Mouse (Mus musculus) MEL (cell line): Measurements from ENCODE around the gene Btbd6. TPM values are rescaled to one million over a fixed set of nuclear protein-coding genes. Genes with fewer than 3 reads are reported as not detected.

Experiments
- DNase-seq: peaks from one replicate; pipeline ENCODE4 v3.0.0; 2011; ENCODE audit warnings: low read depth, low spot score
- H3K27ac ChIP-seq: 2 replicates; pipeline ENCODE4 v1.5.1; 2012; ENCODE audit warnings: low read depth, mild to moderate bottlenecking, control low read depth, low read length, moderate library complexity; ENCODE audit not compliant: control insufficient read depth
- H3K27me3 ChIP-seq, 2 experiments: fragments of 150-350 bp in 1 of 2; sonication (generic) in 1 of 2; 2 replicates each; pipeline ENCODE4 v1.6.1; 2012; ENCODE audit warnings: low read length in 2 of 2, mild to moderate bottlenecking in 2 of 2, improper control_type of control experiment in 1 of 2, moderate library complexity in 1 of 2; ENCODE audit not compliant: insufficient read depth in 2 of 2, control insufficient read depth in 1 of 2
- H3K36me3 ChIP-seq, 2 experiments: 2 replicates each; pipeline ENCODE4 v1.6.1; 2012 to 2014; ENCODE audit warnings: low read length in 2 of 2, improper control_type of control experiment in 1 of 2, inconsistent platforms in 1 of 2, mild to moderate bottlenecking in 1 of 2; ENCODE audit not compliant: insufficient read depth in 2 of 2, control insufficient read depth in 1 of 2
- H3K4me1 ChIP-seq, 2 experiments: fragments of 150-350 bp in 1 of 2; sonication (generic) in 1 of 2; 2 replicates each; pipeline ENCODE4 v1.6.1; 2012; ENCODE audit warnings: low read length in 2 of 2, improper control_type of control experiment in 1 of 2, mild to moderate bottlenecking in 1 of 2; ENCODE audit not compliant: insufficient read depth in 2 of 2, control insufficient read depth in 1 of 2
- H3K4me3 ChIP-seq, 2 experiments: fragments of 150-350 bp in 1 of 2; sonication (generic) in 1 of 2; 2 replicates each; pipeline ENCODE4 v1.5.1; 2012; ENCODE audit warnings: low read depth in 2 of 2, low read length in 2 of 2, mild to moderate bottlenecking in 2 of 2, moderate library complexity in 2 of 2, control low read depth in 1 of 2, improper control_type of control experiment in 1 of 2; ENCODE audit not compliant: control insufficient read depth in 1 of 2, insufficient read depth in 1 of 2
- H3K79me2 ChIP-seq: 2 replicates; pipeline ENCODE4 v1.6.1; 2012; ENCODE audit warnings: mild to moderate bottlenecking, low read length, moderate library complexity; ENCODE audit not compliant: control insufficient read depth, poor library complexity, insufficient read depth
- H3K9ac ChIP-seq: 2 replicates; pipeline ENCODE4 v1.6.1; 2012; ENCODE audit warnings: low read depth, mild to moderate bottlenecking, control low read depth, low read length, moderate library complexity; ENCODE audit not compliant: control insufficient read depth, poor library complexity, severe bottlenecking
- H3K9me3 ChIP-seq: fragments of 150-350 bp; sonication (generic); replicated peaks from 2 replicates; pipeline ENCODE4 v1.6.1; 2012; ENCODE audit warnings: mild to moderate bottlenecking, low read length, improper control_type of control experiment, moderate library complexity; ENCODE audit not compliant: insufficient read depth
- CHD2 ChIP-seq: IDR thresholded peaks from 2 replicates; pipeline ENCODE4 v1.6.1; 2011; ENCODE audit warnings: low read length, improper control_type of control experiment
- CTCF ChIP-seq, 3 experiments: IDR thresholded peaks in 2 of 3; conservative IDR thresholded peaks in 1 of 3; 2 replicates each; pipeline ENCODE4 v1.5.1; 2011 to 2012; ENCODE audit warnings: low read length in 3 of 3, low read depth in 2 of 3, mild to moderate bottlenecking in 2 of 3, improper control_type of control experiment in 1 of 3, inconsistent platforms in 1 of 3, mixed read lengths in 1 of 3, moderate library complexity in 1 of 3; ENCODE audit not compliant: control insufficient read depth in 1 of 3, insufficient read depth in 1 of 3, poor library complexity in 1 of 3, severe bottlenecking in 1 of 3
- ELF1 ChIP-seq: IDR thresholded peaks from 2 replicates; pipeline ENCODE4 v1.6.1; 2014; ENCODE audit warnings: low read depth, mild to moderate bottlenecking, inconsistent platforms, low read length, improper control_type of control experiment, moderate library complexity
- ETS1 ChIP-seq: IDR thresholded peaks from 2 replicates; pipeline ENCODE4 v1.6.1; 2012; ENCODE audit warnings: low read depth, mild to moderate bottlenecking, inconsistent platforms, low read length, improper control_type of control experiment, moderate library complexity
- GABPA ChIP-seq: IDR thresholded peaks from 2 replicates; pipeline ENCODE4 v1.6.1; 2012; ENCODE audit warnings: low read depth, mild to moderate bottlenecking, inconsistent platforms, low read length, improper control_type of control experiment, moderate library complexity
- JUND ChIP-seq: IDR thresholded peaks from 2 replicates; pipeline ENCODE4 v1.6.1; 2011; ENCODE audit warnings: low read depth, mild to moderate bottlenecking, improper control_type of control experiment, low read length
- KAT2A ChIP-seq: conservative IDR thresholded peaks from 2 replicates; pipeline ENCODE4 v1.6.1; 2012; ENCODE audit warnings: low read depth, low read length, improper control_type of control experiment, inconsistent platforms
- MAFK ChIP-seq: IDR thresholded peaks from 2 replicates; pipeline ENCODE4 v1.6.1; 2011; ENCODE audit warnings: low read depth, mild to moderate bottlenecking, low read length, improper control_type of control experiment, borderline replicate concordance
- MAZ ChIP-seq: IDR thresholded peaks from 2 replicates; pipeline ENCODE4 v1.6.1; 2012; ENCODE audit warnings: low read depth, mild to moderate bottlenecking, inconsistent platforms, low read length, improper control_type of control experiment
- MXI1 ChIP-seq: IDR thresholded peaks from 2 replicates; pipeline ENCODE4 v1.6.1; 2011; ENCODE audit warnings: mild to moderate bottlenecking, low read depth, low read length, improper control_type of control experiment
- MYB ChIP-seq: IDR thresholded peaks from 2 replicates; pipeline ENCODE4 v1.6.1; 2011; ENCODE audit warnings: mild to moderate bottlenecking, low read depth, low read length, improper control_type of control experiment
- MYC ChIP-seq: IDR thresholded peaks from 2 replicates; pipeline ENCODE4 v1.6.1; 2011; ENCODE audit warnings: low read depth, mild to moderate bottlenecking, low read length, improper control_type of control experiment, moderate library complexity
- NRF1 ChIP-seq: IDR thresholded peaks from 2 replicates; pipeline ENCODE4 v1.6.1; 2014; ENCODE audit warnings: low read depth, mild to moderate bottlenecking, inconsistent platforms, low read length, improper control_type of control experiment, moderate library complexity; ENCODE audit not compliant: poor library complexity, insufficient read depth, severe bottlenecking
- POLR2A ChIP-seq, 2 experiments: IDR thresholded peaks; 2 replicates each; pipeline ENCODE4 v1.6.1; 2011 to 2012; ENCODE audit warnings: low read length in 2 of 2, mild to moderate bottlenecking in 2 of 2, control low read depth in 1 of 2, improper control_type of control experiment in 1 of 2, low read depth in 1 of 2, moderate library complexity in 1 of 2; ENCODE audit not compliant: control insufficient read depth in 1 of 2, insufficient read depth in 1 of 2, poor library complexity in 1 of 2
- RAD21 ChIP-seq: IDR thresholded peaks from 2 replicates; pipeline ENCODE4 v1.6.1; 2011; ENCODE audit warnings: mild to moderate bottlenecking, low read depth, low read length, improper control_type of control experiment
- RCOR1 ChIP-seq: IDR thresholded peaks from 2 replicates; pipeline ENCODE4 v1.6.1; 2012; ENCODE audit warnings: low read depth, mild to moderate bottlenecking, inconsistent platforms, low read length, improper control_type of control experiment
- SIN3A ChIP-seq: IDR thresholded peaks from 2 replicates; pipeline ENCODE4 v1.6.1; 2012; ENCODE audit warnings: low read length, improper control_type of control experiment, inconsistent platforms
- SMC3 ChIP-seq: IDR thresholded peaks from 2 replicates; pipeline ENCODE4 v1.6.1; 2011; ENCODE audit warnings: low read depth, low read length, improper control_type of control experiment
- TAL1 ChIP-seq: IDR thresholded peaks from 2 replicates; pipeline ENCODE4 v1.6.1; 2012; ENCODE audit warnings: mild to moderate bottlenecking, inconsistent platforms, low read length, moderate library complexity, mixed read lengths
- UBTF ChIP-seq: IDR thresholded peaks from 2 replicates; pipeline ENCODE4 v1.6.1; 2012; ENCODE audit warnings: low read depth, mild to moderate bottlenecking, inconsistent platforms, low read length, improper control_type of control experiment, moderate library complexity, borderline replicate concordance; ENCODE audit not compliant: insufficient read depth
- USF1 ChIP-seq: IDR thresholded peaks from 2 replicates; pipeline ENCODE4 v1.6.1; 2014; ENCODE audit warnings: low read depth, mild to moderate bottlenecking, inconsistent platforms, low read length, improper control_type of control experiment, moderate library complexity
- USF2 ChIP-seq, 2 experiments: IDR thresholded peaks; 2 replicates each; pipeline ENCODE4 v1.6.1; 2011 to 2012; ENCODE audit warnings: improper control_type of control experiment in 2 of 2, low read length in 2 of 2, borderline replicate concordance in 1 of 2, inconsistent platforms in 1 of 2, low read depth in 1 of 2, mild to moderate bottlenecking in 1 of 2; ENCODE audit not compliant: insufficient read depth in 1 of 2
- ZKSCAN1 ChIP-seq: IDR thresholded peaks from 2 replicates; pipeline ENCODE4 v1.6.1; 2012; ENCODE audit warnings: low read depth, mild to moderate bottlenecking, inconsistent platforms, low read length, improper control_type of control experiment, moderate library complexity
- ZNF384 ChIP-seq: IDR thresholded peaks from 2 replicates; pipeline ENCODE4 v1.6.1; 2012; ENCODE audit warnings: low read depth, mild to moderate bottlenecking, inconsistent platforms, low read length, improper control_type of control experiment
- polyA plus RNA-seq, 2 experiments: library from polyadenylated mRNA; stranded (reverse) in 1 of 2; unstranded in 1 of 2; fragments of >175 nt in 1 of 2; fragments of >200 nt in 1 of 2; gene quantifications; 2 replicates each; pipeline versions ENCODE4 v1.2.1 to v1.2.4; 2012; ENCODE audit warnings: low replicate concordance in 2 of 2, low read depth in 1 of 2; ENCODE audit not compliant: insufficient read length in 2 of 2, insufficient read depth in 1 of 2, missing spikeins in 1 of 2
- total RNA-seq: library from RNA; depleted of rRNA; stranded (reverse); fragments of 300-350 nt; gene quantifications from 2 replicates; pipeline ENCODE4 v1.2.3, GENCODE M21; 2012

Btbd6 gene
- total and polyA plus RNA-seq, 3 experiments: 1.8 to 3.0 TPM; not detected in 1

GRCm38 (mm10) chr12:112938366-112938765 is 37.9 kb upstream of the Btbd6 start:
- Histone ChIP-seq H3K4me1 (peaks cover 9 to 14% of the 10 kb centered on the region in 2 experiments), H3K9me3 (no peaks in the 10 kb centered on the region), H3K9ac (no peak overlapping the region), H3K27ac (no peak overlapping the region), H3K36me3 (peaks cover 0 to 6% of the 10 kb centered on the region in 2 experiments; a peak in 2 of 4 replicates), H3K79me2 (peaks cover 3% of the 10 kb centered on the region; the same call in 1 of the 2 replicates), H3K27me3 (no peaks in the 10 kb centered on the region), H3K4me3 (no peak overlapping the region)
- no peak for DNase-seq
- TF ChIP-seq TAL1: no peak
- TF ChIP-seq MYB: no peak
- TF ChIP-seq SIN3A: no peak
- TF ChIP-seq MYC: no peak
- TF ChIP-seq NRF1: no peak
- TF ChIP-seq ZKSCAN1: no peak
- TF ChIP-seq CHD2: no peak
- no peak for TF ChIP-seq ELF1
- no peak for TF ChIP-seq POLR2A (IDR thresholded peaks at IDR 0.05; ENCODE audit: control insufficient read depth in 1 of 2, insufficient read depth in 1 of 2, low read depth in 1 of 2, low read length in 2 of 2, poor library complexity in 1 of 2)
- TF ChIP-seq GABPA: no peak
- TF ChIP-seq RAD21: no peak
- TF ChIP-seq ZNF384: no peak
- no peak for TF ChIP-seq RCOR1
- TF ChIP-seq UBTF: no peak
- no peak for TF ChIP-seq USF1
- TF ChIP-seq MXI1: no peak
- no peak for TF ChIP-seq MAFK
- TF ChIP-seq KAT2A: no peak

- no peak overlapping the region for H3K27ac ChIP-seq
- TF ChIP-seq USF1: no peak
- TF ChIP-seq MYB: no peak
- peak; percentile 52 for TF ChIP-seq SMC3
- TF ChIP-seq CTCF (IDR thresholded peaks at IDR 0.05 in 2 of 3, conservative IDR thresholded peaks at IDR 0.05 in 1 of 3; ENCODE audit: control insufficient read depth in 1 of 3, insufficient read depth in 1 of 3, low read depth in 2 of 3, low read length in 3 of 3, poor library complexity in 1 of 3, severe bottlenecking in 1 of 3): peak; percentile 62 to 73 (median 71)
- no peak for TF ChIP-seq MAZ
- TF ChIP-seq UBTF: no peak
- no peak for TF ChIP-seq ETS1
- no peak for TF ChIP-seq JUND
- TF ChIP-seq ZNF384: no peak
- TF ChIP-seq SIN3A: 0 out of 2 replicates have a peak, but pooled peaks have one; percentile 21
- TF ChIP-seq GABPA: no peak
- no peak for TF ChIP-seq USF2 (IDR thresholded peaks at IDR 0.05; ENCODE audit: borderline replicate concordance in 1 of 2, insufficient read depth in 1 of 2, low read depth in 1 of 2, low read length in 2 of 2)
- TF ChIP-seq RAD21: peak; percentile 58
- no peak overlapping the region for H3K4me3 ChIP-seq
- no peak overlapping the region for H3K9ac ChIP-seq
- H3K9me3 ChIP-seq: no peaks in the 10 kb centered on the region
- H3K36me3 ChIP-seq: peaks cover 0 to 6% of the 10 kb centered on the region in 2 experiments; a peak in 2 of 4 replicates
- peaks cover 3% of the 10 kb centered on the region; the same call in 1 of the 2 replicates for H3K79me2 ChIP-seq
- peak; percentile 69 for DNase-seq
- H3K4me1 ChIP-seq: peaks cover 9 to 14% of the 10 kb centered on the region in 2 experiments
- H3K27me3 ChIP-seq: no peaks in the 10 kb centered on the region
Measured at GRCm38 (mm10) chr12:112938873-112939565, 37.3 kb upstream of the Btbd6 start.
